Mouse (Mus musculus) spleen, postnatal 0 days (tissue): ENCODE measurements around the gene Nenf. TPM values are rescaled to one million over a fixed set of nuclear protein-coding genes. Genes with fewer than 3 reads are reported as not detected.

Source experiments
- polyA plus RNA-seq: library from polyadenylated mRNA; unstranded; fragments of >200 nt; fragmentation: Nextera tagmentation; extraction: Ambion mirVana; gene quantifications from 2 replicates; pipeline ENCODE4 v1.2.1, GENCODE M21; 2015

Nenf gene
- polyA plus RNA-seq: 72.3 and 74.7 TPM in 2 replicates

GRCm38 (mm10) chr1:191317591-191318196 is at the start of gene Nenf:
Gene Nenf, minus strand, starts transcription at chr1:191318194.

GRCm38 (mm10) chr1:191325726-191326232 is 7.8 kb upstream of the Nenf start, which contains the start of gene Tmem206:
Gene Tmem206, plus strand, starts transcription at chr1:191325912.

Other genes starting within 250 kb of the Nenf start
- 3.4 and 4.0 TPM in 2 replicates for gene Batf3, start 220.3 kb downstream of the Nenf start, polyA plus RNA-seq
- not detected in 2 replicates for gene Fam71a, start 153.4 kb downstream of the Nenf start, polyA plus RNA-seq
- 0.82 and 1.7 TPM in 2 replicates for gene Atf3, start 100.2 kb downstream of the Nenf start, polyA plus RNA-seq
- gene Tmem206, start 7.7 kb upstream of the Nenf start, polyA plus RNA-seq: 9.0 and 10.8 TPM in 2 replicates
- gene Ppp2r5a, start 85.1 kb upstream of the Nenf start, polyA plus RNA-seq: 27.5 and 33.7 TPM in 2 replicates